Mouse (Mus musculus): Measurements from ENCODE around the gene Prrc2b.

DNA sequence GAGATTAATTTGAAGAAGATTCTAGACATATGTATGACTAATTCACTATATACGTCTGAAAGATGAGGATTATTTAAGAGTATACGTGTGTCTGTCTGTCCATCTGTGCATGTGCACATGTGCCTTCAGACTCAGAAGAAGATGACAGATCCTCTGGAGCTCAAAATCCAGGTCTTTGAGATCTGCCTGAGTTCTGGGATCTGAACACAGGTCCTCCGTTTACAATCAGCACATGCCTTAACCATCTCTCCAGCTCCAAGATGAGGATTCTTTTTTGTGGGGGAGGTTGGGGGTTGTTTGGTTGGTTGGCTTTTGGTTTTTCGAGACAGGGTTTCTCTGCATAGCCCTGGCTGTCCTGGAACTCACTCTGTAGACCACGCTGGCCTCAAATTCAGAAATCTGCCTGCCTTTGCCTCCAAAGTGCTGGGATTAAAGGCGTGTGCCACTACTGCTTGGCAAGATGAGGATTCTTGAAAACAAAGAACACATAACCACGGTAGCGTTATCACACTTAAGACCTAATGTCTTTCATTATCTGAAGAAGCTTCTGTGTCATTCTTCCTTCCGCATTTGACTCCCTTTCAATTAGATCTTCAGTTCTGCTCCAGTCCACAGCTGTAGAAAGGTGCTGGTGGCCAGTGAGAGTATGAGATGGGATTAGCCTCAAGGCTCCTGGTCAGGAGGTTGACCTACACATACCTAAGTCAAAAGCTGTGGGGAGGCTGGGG is 88.0 kb downstream of the Prrc2b start:
- TF ChIP-seq CTCF (IDR thresholded peaks at IDR 0.05; ENCODE audit: extremely low read depth, insufficient read depth, insufficient read length, insufficient replicate concordance) (no peak), POLR2A (IDR thresholded peaks at IDR 0.05; ENCODE audit: low read depth, low read length) (no peak)

Data from spleen, adult 2 months (tissue).